Mouse (Mus musculus) forebrain, embryonic 13.5 days (tissue): ENCODE measurements around the gene Asb18. TPM values are rescaled to one million over a fixed set of nuclear protein-coding genes. Genes with fewer than 3 reads are reported as not detected.

Source experiments
- ATAC-seq: fragments of 200-750 bp; cut with Nextera tagmentation; 2 replicates; pipeline ENCODE4 v1.8.0; 2017
- H3K27ac ChIP-seq: fragments of 300-500 bp; sonication (generic); 2 replicates; pipeline ENCODE4 v1.5.1; 2015; ENCODE audit warnings: inconsistent platforms, mild to moderate bottlenecking, moderate library complexity
- H3K27me3 ChIP-seq: fragments of 300-500 bp; sonication (generic); 2 replicates; pipeline ENCODE4 v1.6.1; 2015; ENCODE audit warnings: mild to moderate bottlenecking, inconsistent platforms
- H3K36me3 ChIP-seq: fragments of 300-500 bp; sonication (generic); 2 replicates; pipeline ENCODE4 v1.6.1; 2015; ENCODE audit warnings: mild to moderate bottlenecking, inconsistent platforms; ENCODE audit not compliant: poor library complexity, severe bottlenecking
- H3K4me1 ChIP-seq: fragments of 300-500 bp; sonication (generic); 2 replicates; pipeline ENCODE4 v1.6.1; 2015; ENCODE audit warnings: inconsistent platforms
- H3K4me2 ChIP-seq: fragments of 300-500 bp; sonication (generic); 2 replicates; pipeline ENCODE4 v1.6.1; 2015; ENCODE audit warnings: inconsistent platforms, mild to moderate bottlenecking, moderate library complexity
- H3K4me3 ChIP-seq: fragments of 300-500 bp; sonication (generic); 2 replicates; pipeline ENCODE4 v1.5.1; 2015; ENCODE audit warnings: mild to moderate bottlenecking, inconsistent platforms
- H3K9ac ChIP-seq: fragments of 300-500 bp; sonication (generic); 2 replicates; pipeline ENCODE4 v1.6.1; 2015; ENCODE audit warnings: mild to moderate bottlenecking, inconsistent platforms
- H3K9me3 ChIP-seq: fragments of 300-500 bp; sonication (generic); replicated peaks from 2 replicates; pipeline ENCODE4 v1.6.1; 2016; ENCODE audit warnings: inconsistent platforms
- WGBS: fragments of 180-500 bp; shearing (Covaris S2); methylation state at CpG from one replicate; pipeline ENCODE4 v1.1.7; 2015; 5-methylcytosine and 5-hydroxymethylcytosine counted together
- polyA plus RNA-seq: library from polyadenylated mRNA; unstranded; fragments of >200 nt; fragmentation: Nextera tagmentation; extraction: Ambion mirVana; gene quantifications from 2 replicates; pipeline ENCODE4 v1.2.1, GENCODE M21; 2015

The Asb18 gene
- polyA plus RNA-seq, 1 experiment from 2014 or later, result 0.14 TPM

- Histone ChIP-seq H3K4me1 (peaks cover 13% of the 10 kb centered on the region), H3K9ac (no peak overlapping the region), H3K4me2 (no peak overlapping the region), H3K4me3 (no peak overlapping the region), H3K9me3 (no peaks in the 10 kb centered on the region), H3K27me3 (peaks cover 86% of the 10 kb centered on the region), H3K27ac (no peak overlapping the region), H3K36me3 (no peaks in the 10 kb centered on the region)
- no peak for ATAC-seq
- 87% methylated on average over 4 of the region's 4 CpGs for WGBS
Observed at GRCm38 (mm10) chr1:89969714-89970110, 44.8 kb downstream of the Asb18 start.

GRCm38 (mm10) chr1:89969072-89969713 is 45.3 kb downstream of the Asb18 start:
- H3K27me3 ChIP-seq, result peaks cover 89% of the 10 kb centered on the region
- no peak for ATAC-seq
- H3K4me3 ChIP-seq, result peak overlapping the region; percentile 56; the same call in 1 of the 2 replicates
- no peak overlapping the region for H3K27ac ChIP-seq
- 53% methylated on average over 10 of the region's 10 CpGs for WGBS
- H3K9me3 ChIP-seq, result no peaks in the 10 kb centered on the region
- H3K36me3 ChIP-seq, result no peaks in the 10 kb centered on the region
- peaks cover 13% of the 10 kb centered on the region for H3K4me1 ChIP-seq
- H3K4me2 ChIP-seq, result peak overlapping the region; percentile 92; the same call in 1 of the 2 replicates
- H3K9ac ChIP-seq, result no peak overlapping the region

- Histone ChIP-seq H3K36me3 (no peaks in the 10 kb centered on the region), H3K27me3 (peaks cover 97% of the 10 kb centered on the region), H3K4me1 (peaks cover 13% of the 10 kb centered on the region), H3K4me3 (peak overlapping the region; percentile 56), H3K27ac (no peak overlapping the region), H3K4me2 (peak overlapping the region; percentile 92), H3K9me3 (no peaks in the 10 kb centered on the region), H3K9ac (peak overlapping the region; percentile 65)
- peak; percentile 65 for ATAC-seq
- WGBS, result under 1% methylated on average over 87 of the region's 95 CpGs
Observed at GRCm38 (mm10) chr1:89968111-89968851, 46.2 kb downstream of the Asb18 start.

- peaks cover 17% of the 10 kb centered on the region for H3K4me1 ChIP-seq
- peaks cover 98% of the 10 kb centered on the region for H3K27me3 ChIP-seq
- H3K4me2 ChIP-seq, result peak overlapping the region; percentile 92
- H3K36me3 ChIP-seq, result no peaks in the 10 kb centered on the region
- H3K27ac ChIP-seq, result no peak overlapping the region
- H3K9me3 ChIP-seq, result no peaks in the 10 kb centered on the region
- 22% methylated on average over 9 of the region's 9 CpGs for WGBS
- ATAC-seq, result no peak
- H3K9ac ChIP-seq, result no peak overlapping the region
- H3K4me3 ChIP-seq, result peak overlapping the region; percentile 56
Observed at GRCm38 (mm10) chr1:89967585-89967984, 46.9 kb downstream of the Asb18 start.

- Histone ChIP-seq H3K9ac (no peak overlapping the region), H3K4me1 (peaks cover 23% of the 10 kb centered on the region), H3K27ac (no peak overlapping the region), H3K9me3 (no peaks in the 10 kb centered on the region), H3K27me3 (peaks cover 92% of the 10 kb centered on the region), H3K4me3 (no peak overlapping the region), H3K36me3 (no peaks in the 10 kb centered on the region), H3K4me2 (no peak overlapping the region)
- 62% methylated on average over 12 of the region's 12 CpGs for WGBS
- ATAC-seq, result no peak
Observed at GRCm38 (mm10) chr1:89964426-89964825, 50.0 kb downstream of the Asb18 start.

GRCm38 (mm10) chr1:89963296-89963695 is 51.2 kb downstream of the Asb18 start:
- Histone ChIP-seq H3K9me3 (no peaks in the 10 kb centered on the region), H3K27ac (no peak overlapping the region), H3K27me3 (peaks cover 91% of the 10 kb centered on the region), H3K4me1 (peaks cover 14% of the 10 kb centered on the region), H3K36me3 (no peaks in the 10 kb centered on the region), H3K9ac (no peak overlapping the region), H3K4me3 (no peak overlapping the region), H3K4me2 (no peak overlapping the region)
- 98% methylated on average over 2 of the region's 2 CpGs for WGBS
- ATAC-seq, result no peak

- H3K27ac ChIP-seq, result no peak overlapping the region
- peak; percentile 51; the same call in 1 of the 2 replicates for ATAC-seq
Observed at GRCm38 (mm10) chr1:89962092-89962491, 52.4 kb downstream of the Asb18 start.

GRCm38 (mm10) chr1:89959393-89959792 is 55.1 kb downstream of the Asb18 start:
- H3K27me3 ChIP-seq, result peaks cover 79% of the 10 kb centered on the region
- no peak overlapping the region for H3K9ac ChIP-seq
- no peak for ATAC-seq
- no peaks in the 10 kb centered on the region for H3K9me3 ChIP-seq
- peaks cover 10% of the 10 kb centered on the region for H3K4me1 ChIP-seq
- no peak overlapping the region for H3K4me2 ChIP-seq
- no peak overlapping the region for H3K27ac ChIP-seq
- no peak overlapping the region for H3K4me3 ChIP-seq
- WGBS, result 87% methylated on average over 4 of the region's 4 CpGs
- no peaks in the 10 kb centered on the region for H3K36me3 ChIP-seq

More at GRCm38 (mm10) chr1:89962092-89962491, 52.4 kb downstream of the Asb18 start:
- Histone ChIP-seq H3K27me3 (peaks cover 88% of the 10 kb centered on the region), H3K4me2 (peak overlapping the region; percentile 30), H3K9me3 (no peaks in the 10 kb centered on the region), H3K4me3 (no peak overlapping the region), H3K4me1 (peaks cover 10% of the 10 kb centered on the region), H3K36me3 (no peaks in the 10 kb centered on the region), H3K9ac (no peak overlapping the region)
- 2% methylated on average over 13 of the region's 13 CpGs for WGBS

- no peak overlapping the region for H3K27ac ChIP-seq
- H3K9me3 ChIP-seq, result no peaks in the 10 kb centered on the region
- peaks cover 99% of the 10 kb centered on the region for H3K27me3 ChIP-seq
- peaks cover 19% of the 10 kb centered on the region for H3K4me1 ChIP-seq
- no peak overlapping the region for H3K9ac ChIP-seq
- H3K4me3 ChIP-seq, result no peak overlapping the region
- 3% methylated on average over 16 of the region's 16 CpGs for WGBS
- peak; percentile 27; the same call in 1 of the 2 replicates for ATAC-seq
- H3K36me3 ChIP-seq, result no peaks in the 10 kb centered on the region
- H3K4me2 ChIP-seq, result no peak overlapping the region
Observed at GRCm38 (mm10) chr1:89943202-89943601, 71.3 kb downstream of the Asb18 start.

- 2% methylated on average over 15 of the region's 15 CpGs for WGBS
- H3K9ac ChIP-seq, result peak overlapping the region; percentile 51; the same call in 1 of the 2 replicates
Observed at GRCm38 (mm10) chr1:89942395-89942976, 72.0 kb downstream of the Asb18 start.

GRCm38 (mm10) chr1:89941701-89942381 is 72.6 kb downstream of the Asb18 start:
- Histone ChIP-seq H3K36me3 (no peaks in the 10 kb centered on the region), H3K9me3 (no peaks in the 10 kb centered on the region), H3K9ac (peak overlapping the region; percentile 51), H3K27ac (no peak overlapping the region; the same call in 1 of the 2 replicates), H3K4me1 (peaks cover 19% of the 10 kb centered on the region), H3K27me3 (peaks cover 99% of the 10 kb centered on the region), H3K4me3 (peak overlapping the region; percentile 30), H3K4me2 (peak overlapping the region; percentile 55)
- WGBS, result under 1% methylated on average over 40 of the region's 40 CpGs
- ATAC-seq, result peak; percentile 44; the same call in 1 of the 2 replicates

More at GRCm38 (mm10) chr1:89942395-89942976, 72.0 kb downstream of the Asb18 start:
- peak overlapping the region; percentile 55 for H3K4me2 ChIP-seq
- H3K9me3 ChIP-seq, result no peaks in the 10 kb centered on the region
- H3K27me3 ChIP-seq, result peaks cover 99% of the 10 kb centered on the region
- no peak for ATAC-seq
- no peaks in the 10 kb centered on the region for H3K36me3 ChIP-seq
- peak overlapping the region; percentile 30 for H3K4me3 ChIP-seq
- peaks cover 19% of the 10 kb centered on the region for H3K4me1 ChIP-seq
- no peak overlapping the region for H3K27ac ChIP-seq
